Mouse (Mus musculus) G1E (cell line): ENCODE data around the gene Dlx5.

Experiments
- CTCF ChIP-seq: IDR thresholded peaks from 2 replicates; pipeline ENCODE4 v1.5.1; 2012; ENCODE audit warnings: low read depth, low read length, inconsistent platforms, mixed read lengths
- GATA1 ChIP-seq: IDR thresholded peaks from 2 replicates; pipeline ENCODE4 v1.6.1; 2012; ENCODE audit warnings: borderline replicate concordance, low read length, inconsistent platforms, mixed read lengths
- GATA2 ChIP-seq: IDR thresholded peaks from 2 replicates; pipeline ENCODE4 v1.6.1; 2012; ENCODE audit warnings: low read depth, low read length, inconsistent platforms, borderline replicate concordance

- no peak for TF ChIP-seq CTCF
- no peak for TF ChIP-seq GATA2
- TF ChIP-seq GATA1: no peak
Observed at GRCm38 (mm10) chr6:6860411-6861085, 21.3 kb downstream of the Dlx5 start.
